Mouse (Mus musculus) heart, postnatal 0 days (tissue): ENCODE measurements around the gene Apopt1.
A peak's percentile ranks its signal among the peaks of the same experiment; 100 is the strongest.

Source experiments
- CTCF ChIP-seq: IDR thresholded peaks from 2 replicates; pipeline ENCODE4 v1.5.1; 2016; ENCODE audit warnings: antibody characterized with exemption, control low read depth, low read depth
- EP300 ChIP-seq: IDR thresholded peaks from 2 replicates; pipeline ENCODE4 v1.6.1; 2016; ENCODE audit warnings: antibody characterized with exemption, low read depth

DNA sequence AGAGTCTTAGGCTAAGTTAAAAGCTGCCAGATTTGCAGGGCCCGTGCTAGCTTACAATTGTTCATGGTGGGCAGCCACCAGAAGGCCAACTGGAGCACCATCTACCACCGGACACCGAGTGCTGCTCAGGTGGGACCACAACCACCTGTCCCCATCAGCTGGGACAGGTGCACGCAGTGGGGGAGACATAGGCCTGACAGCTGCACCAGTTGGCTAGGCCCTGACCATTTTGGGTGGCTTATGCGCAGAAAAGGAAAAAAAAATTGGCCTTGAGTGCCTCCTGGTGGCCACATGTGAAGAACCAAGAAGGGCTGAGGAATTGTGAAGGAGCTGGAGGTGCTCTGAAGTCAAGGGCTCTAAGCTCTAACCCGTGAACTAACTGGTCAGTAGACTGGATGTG is 16.8 kb upstream of the Apopt1 start:
- TF ChIP-seq CTCF (peak; percentile 84), EP300 (no peak)
